9 mouse cellular contexts compared by ENCODE assay signal in genomic region chr5:30912156-30912555, GRCm38 (mm10). TPM values are rescaled to one million over a fixed set of nuclear protein-coding genes. Genes with fewer than 3 reads are reported as not detected.
DNase-seq lines count a peak whose midpoint lies in the region; ATAC-seq and TF ChIP-seq lines count a peak whose summit lies in the region.
"Had no signal": no experiment of that assay in that cellular context is flagged by ENCODE, and none has a peak within 500 bp of the region (broad histone marks: within the 10 kb centered on the region; RNA-seq: fewer than 3 reads in every experiment).

No protein-coding gene starts in this region.

- intact Hi-C loops in heart, postnatal 36 days (cut with DNase I): no loop called here

- peaks cover 4% of the 10 kb centered on the region for H3K36me3 ChIP-seq in heart, embryonic 10.5 days
- H3K36me3 ChIP-seq in hindbrain, embryonic 10.5 days: peaks cover 4% of the 10 kb centered on the region

- no peak for DNase-seq in heart, embryonic 10.5 days (ENCODE audit: low spot score)
- DNase-seq in heart, postnatal 36 days: no peak
- peak; percentile 70 for DNase-seq in brain, embryonic 14.5 days (ENCODE audit: low read depth)
- DNase-seq in hindbrain, embryonic 10.5 days (ENCODE audit: low spot score): no peak
- peak; percentile 25 for DNase-seq in lung, postnatal 14 days
- no peak for DNase-seq in right cerebral cortex, postnatal 14 days
- DNase-seq in ovary, postnatal 14 days (ENCODE audit: low spot score): no peak

- no peak for TF ChIP-seq POLR2A in brain, embryonic 14.5 days (IDR thresholded peaks at IDR 0.05; ENCODE audit: borderline replicate concordance, extremely low read depth, insufficient read depth, insufficient read length, poor library complexity, severe bottlenecking)

- TF ChIP-seq CTCF in brain, embryonic 14.5 days (IDR thresholded peaks at IDR 0.05; ENCODE audit: borderline replicate concordance, extremely low read depth, insufficient read depth, insufficient read length): no peak

- no peak for ATAC-seq in erythroblast, adult 5-6 weeks (replicated peaks; ENCODE audit: low FRiP score, poor library complexity, severe bottlenecking)

- peaks cover 88% of the 10 kb centered on the region for H3K4me1 ChIP-seq in heart, embryonic 10.5 days
- peaks cover 71% of the 10 kb centered on the region for H3K4me1 ChIP-seq in hindbrain, embryonic 10.5 days (replicated peaks)

- H3K9me3 ChIP-seq in heart, embryonic 10.5 days: no peaks in the 10 kb centered on the region
- H3K9me3 ChIP-seq in hindbrain, embryonic 10.5 days: no peaks in the 10 kb centered on the region

- H3K27me3 ChIP-seq in heart, embryonic 10.5 days (ENCODE audit: insufficient read depth, poor library complexity, severe bottlenecking): no peaks in the 10 kb centered on the region
- H3K27me3 ChIP-seq in hindbrain, embryonic 10.5 days (ENCODE audit: insufficient read depth, poor library complexity, severe bottlenecking): peaks cover 7% of the 10 kb centered on the region

- WGBS in heart, embryonic 10.5 days: 62% methylated on average over 5 of the region's 5 CpGs
- 72% methylated on average over 5 of the region's 5 CpGs for WGBS in hindbrain, embryonic 10.5 days

- peak overlapping the region; percentile 93 for H3K27ac ChIP-seq in heart, embryonic 10.5 days
- H3K27ac ChIP-seq in hindbrain, embryonic 10.5 days: peak overlapping the region; percentile 86

- no peak overlapping the region for H3K4me3 ChIP-seq in heart, embryonic 10.5 days
- H3K4me3 ChIP-seq in hindbrain, embryonic 10.5 days: peak overlapping the region; percentile 18; the same call in 1 of the 2 replicates

RNA-seq across cellular contexts. Expression of gene Emilin1, which starts 1.0 kb away (rescaled TPM):
- 166 and 172 TPM in 2 replicates for polyA plus RNA-seq in heart, embryonic 10.5 days (2016; fragmentation: Nextera tagmentation; extraction: Ambion mirVana)
- total RNA-seq in heart, postnatal 36 days (2021): 10 to 100 TPM; 22.0 to 23.7 TPM
- 12.8 and 23.0 TPM in 2 replicates for polyA plus RNA-seq in brain, embryonic 14.5 days (2012; rRNA removed)
- 85.1 and 87.4 TPM in 2 replicates for polyA plus RNA-seq in hindbrain, embryonic 10.5 days (2016; fragmentation: Nextera tagmentation; extraction: Ambion mirVana)
- 16.9 and 28.8 TPM in 2 replicates for total RNA-seq in erythroblast, adult 5-6 weeks (2015; ENCODE audit: low replicate concordance)
- total RNA-seq in erythroblast, adult 5-6 weeks (2017; ENCODE audit: low replicate concordance): 6.5 and 8.1 TPM in 2 replicates

RNA-seq across cellular contexts. Expression of gene Ost4, which starts 4.6 kb away (rescaled TPM):
- 432 and 455 TPM in 2 replicates for polyA plus RNA-seq in heart, embryonic 10.5 days (2016; fragmentation: Nextera tagmentation; extraction: Ambion mirVana)
- 100 to 1,000 TPM; 143 to 152 TPM for total RNA-seq in heart, postnatal 36 days (2021)
- polyA plus RNA-seq in brain, embryonic 14.5 days (2012; rRNA removed): 162 and 256 TPM in 2 replicates
- 405 and 407 TPM in 2 replicates for polyA plus RNA-seq in hindbrain, embryonic 10.5 days (2016; fragmentation: Nextera tagmentation; extraction: Ambion mirVana)
- 167 and 176 TPM in 2 replicates for total RNA-seq in erythroblast, adult 5-6 weeks (2015; ENCODE audit: low replicate concordance)
- total RNA-seq in erythroblast, adult 5-6 weeks (2017; ENCODE audit: low replicate concordance): 63.0 and 140 TPM in 2 replicates

RNA-seq across cellular contexts. Expression of gene Khk, which starts 9.1 kb away (rescaled TPM):
- 10.5 and 14.5 TPM in 2 replicates for polyA plus RNA-seq in heart, embryonic 10.5 days (2016; fragmentation: Nextera tagmentation; extraction: Ambion mirVana)
- total RNA-seq in heart, postnatal 36 days (2021): 10 to 100 TPM; 19.9 to 26.6 TPM
- polyA plus RNA-seq in brain, embryonic 14.5 days (2012; rRNA removed): 7.9 and 8.5 TPM in 2 replicates
- polyA plus RNA-seq in hindbrain, embryonic 10.5 days (2016; fragmentation: Nextera tagmentation; extraction: Ambion mirVana): 7.2 and 8.0 TPM in 2 replicates
- total RNA-seq in erythroblast, adult 5-6 weeks (2015; ENCODE audit: low replicate concordance): 8.1 and 14.4 TPM in 2 replicates
- total RNA-seq in erythroblast, adult 5-6 weeks (2017; ENCODE audit: low replicate concordance): 9.2 and 12.4 TPM in 2 replicates

RNA-seq across cellular contexts. Expression of gene Agbl5, which starts 23.7 kb away (rescaled TPM):
- 12.3 and 17.4 TPM in 2 replicates for polyA plus RNA-seq in heart, embryonic 10.5 days (2016; fragmentation: Nextera tagmentation; extraction: Ambion mirVana)
- total RNA-seq in heart, postnatal 36 days (2021): 1 to 10 TPM; 4.1 to 7.1 TPM
- polyA plus RNA-seq in brain, embryonic 14.5 days (2012; rRNA removed): 70.9 and 72.1 TPM in 2 replicates
- polyA plus RNA-seq in hindbrain, embryonic 10.5 days (2016; fragmentation: Nextera tagmentation; extraction: Ambion mirVana): 18.4 and 24.2 TPM in 2 replicates
- 4.8 TPM in 1 of 2 replicates, not detected in the other for total RNA-seq in erythroblast, adult 5-6 weeks (2015; ENCODE audit: low replicate concordance)
- 1.9 and 2.0 TPM in 2 replicates for total RNA-seq in erythroblast, adult 5-6 weeks (2017; ENCODE audit: low replicate concordance)

RNA-seq across cellular contexts. Expression of gene Cgref1, which starts 33.2 kb away (rescaled TPM):
- polyA plus RNA-seq in heart, embryonic 10.5 days (2016; fragmentation: Nextera tagmentation; extraction: Ambion mirVana): 5.5 and 6.0 TPM in 2 replicates
- total RNA-seq in heart, postnatal 36 days (2021): under 1 TPM; 0.70 to 0.89 TPM
- polyA plus RNA-seq in brain, embryonic 14.5 days (2012; rRNA removed): 27.4 and 34.4 TPM in 2 replicates
- polyA plus RNA-seq in hindbrain, embryonic 10.5 days (2016; fragmentation: Nextera tagmentation; extraction: Ambion mirVana): 3.7 and 6.7 TPM in 2 replicates
- not detected in 2 replicates for total RNA-seq in erythroblast, adult 5-6 weeks (2015; ENCODE audit: low replicate concordance)
- not detected in 2 replicates for total RNA-seq in erythroblast, adult 5-6 weeks (2017; ENCODE audit: low replicate concordance)
- total RNA-seq: CH12.LX had no signal

Comparison
In these comparisons a context has a peak if more than half of its experiments do, and no peak if none do; other contexts are left out.
1. DNase-seq: peak in brain, embryonic 14.5 days (single experiment) and lung, postnatal 14 days (single experiment); none in heart, embryonic 10.5 days (single experiment), heart, postnatal 36 days (0 of 2), hindbrain, embryonic 10.5 days (single experiment), right cerebral cortex, postnatal 14 days (single experiment) and ovary, postnatal 14 days (single experiment).